Mouse (Mus musculus): ENCODE data around the gene Srxn1. TPM values are rescaled to one million over a fixed set of nuclear protein-coding genes. Genes with fewer than 3 reads are reported as not detected.

Srxn1 gene
- polyA plus RNA-seq, 1 experiment from 2014 or later = 13.4 TPM

DNA sequence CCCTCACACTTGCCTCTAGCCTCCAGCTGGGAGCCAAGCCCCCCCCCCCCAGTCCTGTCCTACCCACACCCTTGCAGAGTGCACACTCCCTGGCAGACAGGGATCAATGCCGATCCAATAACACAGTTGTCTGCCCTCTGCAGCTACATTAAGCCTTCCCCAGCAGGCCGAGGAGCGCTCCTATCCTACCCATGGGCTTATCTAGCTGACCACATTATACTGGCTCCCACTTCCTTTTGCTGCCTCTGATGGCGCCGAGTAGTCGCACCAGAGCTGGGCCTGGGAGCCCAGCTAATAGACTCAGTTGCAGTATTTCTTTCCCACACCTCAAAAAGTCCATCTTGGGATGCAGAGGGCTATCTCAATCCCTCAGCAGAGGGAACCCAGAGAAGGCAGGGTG, 19.9 kb upstream of the Srxn1 start:
- H3K27me3 ChIP-seq (ENCODE audit: control insufficient read depth, insufficient read depth, low read length) = 0 out of 2 replicates have a peak, but pooled peaks cover 3% of the 10 kb centered on the region
- H3K27ac ChIP-seq (ENCODE audit: low read depth, low read length) = no peak overlapping the region
- H3K4me1 ChIP-seq (replicated peaks; ENCODE audit: control insufficient read depth, insufficient read depth, low read length) = 0 out of 2 replicates have a peak, but pooled peaks cover 2% of the 10 kb centered on the region
- H3K4me3 ChIP-seq (ENCODE audit: low read depth, low read length) = peak overlapping the region; percentile 74
- H3K4me2 ChIP-seq (replicated peaks; ENCODE audit: low read depth, low read length) = peak overlapping the region; percentile 65
- peak overlapping the region; percentile 35; the same call in 1 of the 2 replicates for H3K9ac ChIP-seq (ENCODE audit: low read depth, low read length)
- WGBS = 73% methylated on average over 6 of the region's 6 CpGs
- no peaks in the 10 kb centered on the region for H3K36me3 ChIP-seq (ENCODE audit: control insufficient read depth, insufficient read depth, low read length)
- H3K9me3 ChIP-seq (ENCODE audit: control insufficient read depth, low read length) = no peaks in the 10 kb centered on the region
- no peak for DNase-seq (ENCODE audit: low spot score)
- ATAC-seq (ENCODE audit: low FRiP score) = no peak

DNA sequence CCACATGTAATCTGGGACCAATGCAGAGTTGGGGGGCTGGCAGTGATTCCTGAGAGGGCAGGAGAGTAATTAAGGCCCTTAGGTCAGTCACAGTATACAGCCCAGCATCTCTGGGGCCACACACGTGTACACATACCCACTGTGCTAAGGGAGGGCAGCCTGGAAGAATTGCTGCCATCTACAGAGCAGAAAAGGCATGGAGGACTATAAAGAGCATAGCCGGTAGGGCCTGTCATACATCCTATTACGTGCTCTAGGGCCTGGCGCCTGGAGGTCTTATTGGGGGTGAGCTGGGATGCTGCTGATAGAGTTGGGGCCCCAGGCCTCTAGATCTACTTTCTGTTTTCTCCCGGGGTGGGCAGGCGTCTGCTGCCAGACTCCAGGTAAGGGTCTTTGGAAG, 18.9 kb upstream of the Srxn1 start:
- no peak overlapping the region; the same call in none of the 2 replicates for H3K4me2 ChIP-seq (replicated peaks; ENCODE audit: low read depth, low read length)
- peak overlapping the region; percentile 14; the same call in 1 of the 2 replicates for H3K4me3 ChIP-seq (ENCODE audit: low read depth, low read length)
- no peaks in the 10 kb centered on the region for H3K9me3 ChIP-seq (ENCODE audit: control insufficient read depth, low read length)
- H3K27ac ChIP-seq (ENCODE audit: low read depth, low read length) = no peak overlapping the region
- no peak for DNase-seq (ENCODE audit: low spot score)
- 70% methylated on average over 6 of the region's 6 CpGs for WGBS
- no peak overlapping the region for H3K9ac ChIP-seq (ENCODE audit: low read depth, low read length)
- no peaks in the 10 kb centered on the region for H3K36me3 ChIP-seq (ENCODE audit: control insufficient read depth, insufficient read depth, low read length)
- H3K27me3 ChIP-seq (ENCODE audit: control insufficient read depth, insufficient read depth, low read length) = 0 out of 2 replicates have a peak, but pooled peaks cover 3% of the 10 kb centered on the region
- ATAC-seq (ENCODE audit: low FRiP score) = no peak
- H3K4me1 ChIP-seq (replicated peaks; ENCODE audit: control insufficient read depth, insufficient read depth, low read length) = peaks cover 8% of the 10 kb centered on the region; the same call in 1 of the 2 replicates

DNA sequence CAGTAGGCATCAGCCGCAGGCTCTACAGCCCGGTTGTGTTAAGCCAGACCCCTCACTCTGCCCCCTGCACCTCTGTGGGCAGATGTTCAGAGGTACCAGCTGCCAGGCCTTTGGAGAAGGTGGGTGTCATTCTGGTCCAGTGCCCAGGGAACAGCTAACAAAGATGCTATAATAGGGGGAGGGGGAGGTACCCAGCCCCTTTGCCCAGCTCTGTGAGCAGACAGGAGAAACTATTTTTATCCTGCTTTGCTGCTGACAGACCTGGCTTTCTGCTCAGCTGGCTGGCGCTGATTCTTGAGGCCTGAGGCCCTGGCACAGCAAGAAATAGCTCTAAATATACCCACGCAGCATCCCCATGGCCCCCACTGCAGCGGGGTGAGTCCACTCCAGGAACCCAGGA, 18.2 kb upstream of the Srxn1 start:
- DNase-seq (ENCODE audit: low spot score) = no peak
- peak overlapping the region; percentile 8; the same call in 1 of the 2 replicates for H3K9ac ChIP-seq (ENCODE audit: low read depth, low read length)

DNA sequence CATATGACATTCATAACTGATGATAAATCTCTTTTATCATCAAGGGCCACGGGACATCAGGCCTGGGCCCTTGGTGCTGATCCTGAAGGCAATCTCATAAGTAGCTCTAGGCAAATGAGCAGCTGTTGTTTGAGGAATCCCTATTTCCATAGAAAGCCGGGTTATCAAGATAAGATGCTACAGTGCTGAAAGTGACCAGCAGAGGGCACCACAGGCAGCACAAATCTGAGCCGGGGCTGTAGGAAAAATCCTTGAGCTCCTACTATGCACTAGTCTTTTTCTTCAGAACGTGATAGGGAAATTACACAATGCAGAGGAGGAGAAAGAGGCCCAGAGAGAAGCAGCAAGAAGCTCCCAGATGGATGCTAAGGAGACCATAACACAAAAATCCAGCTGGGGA, 16.2 kb upstream of the Srxn1 start:
- H3K27ac ChIP-seq (ENCODE audit: low read depth, low read length) = no peak overlapping the region
- DNase-seq (ENCODE audit: low spot score) (peak; percentile 77), ATAC-seq (ENCODE audit: low FRiP score) (no peak)
- no peaks in the 10 kb centered on the region for H3K36me3 ChIP-seq (ENCODE audit: control insufficient read depth, insufficient read depth, low read length)
- H3K4me1 ChIP-seq (replicated peaks; ENCODE audit: control insufficient read depth, insufficient read depth, low read length) = peaks cover 10% of the 10 kb centered on the region; the same call in 1 of the 2 replicates
- H3K27me3 ChIP-seq (ENCODE audit: control insufficient read depth, insufficient read depth, low read length) = peaks cover 14% of the 10 kb centered on the region
- H3K9ac ChIP-seq (ENCODE audit: low read depth, low read length) = no peak overlapping the region
- no peaks in the 10 kb centered on the region for H3K9me3 ChIP-seq (ENCODE audit: control insufficient read depth, low read length)
- WGBS = 9% methylated on average over 4 of the region's 4 CpGs
- no peak overlapping the region for H3K4me2 ChIP-seq (replicated peaks; ENCODE audit: low read depth, low read length)
- no peak overlapping the region for H3K4me3 ChIP-seq (ENCODE audit: low read depth, low read length)

More for the DNA sequence above, 18.2 kb upstream of the Srxn1 start:
- Histone ChIP-seq H3K4me2 (replicated peaks; ENCODE audit: low read depth, low read length) (no peak overlapping the region; the same call in 1 of the 2 replicates), H3K4me1 (replicated peaks; ENCODE audit: control insufficient read depth, insufficient read depth, low read length) (peaks cover 8% of the 10 kb centered on the region; the same call in 1 of the 2 replicates), H3K27me3 (ENCODE audit: control insufficient read depth, insufficient read depth, low read length) (peaks cover under 1% of the 10 kb centered on the region; the same call in 1 of the 2 replicates), H3K4me3 (ENCODE audit: low read depth, low read length) (no peak overlapping the region), H3K27ac (ENCODE audit: low read depth, low read length) (peak overlapping the region; percentile 45; the same call in 1 of the 2 replicates), H3K9me3 (ENCODE audit: control insufficient read depth, low read length) (no peaks in the 10 kb centered on the region), H3K36me3 (ENCODE audit: control insufficient read depth, insufficient read depth, low read length) (no peaks in the 10 kb centered on the region)
- 79% methylated on average over 5 of the region's 5 CpGs for WGBS
- no peak for ATAC-seq (ENCODE audit: low FRiP score)

DNA sequence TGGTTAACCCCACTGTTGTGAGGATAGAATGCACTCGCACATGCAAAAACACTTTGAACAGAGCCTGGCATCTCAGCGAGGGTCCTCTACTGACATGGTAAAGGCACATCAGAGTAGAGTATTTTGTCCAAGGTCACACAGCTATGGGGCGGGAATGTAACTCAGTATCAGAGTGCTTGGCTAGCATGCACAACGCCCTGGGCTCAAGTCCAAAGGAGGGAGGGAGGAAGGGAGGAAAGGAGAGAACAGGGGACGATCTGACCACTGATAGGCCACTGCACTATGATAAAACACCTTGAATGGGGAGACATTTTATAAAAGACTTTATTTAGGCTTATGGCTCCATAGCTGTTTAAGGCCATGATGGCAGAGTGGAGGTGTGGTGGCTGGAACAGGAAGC, 15.7 kb upstream of the Srxn1 start:
- Histone ChIP-seq H3K9ac (ENCODE audit: low read depth, low read length) (no peak overlapping the region), H3K4me3 (ENCODE audit: low read depth, low read length) (no peak overlapping the region), H3K36me3 (ENCODE audit: control insufficient read depth, insufficient read depth, low read length) (no peaks in the 10 kb centered on the region), H3K27me3 (ENCODE audit: control insufficient read depth, insufficient read depth, low read length) (peaks cover 18% of the 10 kb centered on the region), H3K9me3 (ENCODE audit: control insufficient read depth, low read length) (no peaks in the 10 kb centered on the region), H3K27ac (ENCODE audit: low read depth, low read length) (peak overlapping the region; percentile 18; the same call in 1 of the 2 replicates), H3K4me1 (replicated peaks; ENCODE audit: control insufficient read depth, insufficient read depth, low read length) (peaks cover 10% of the 10 kb centered on the region; the same call in 1 of the 2 replicates), H3K4me2 (replicated peaks; ENCODE audit: low read depth, low read length) (no peak overlapping the region)
- ATAC-seq (ENCODE audit: low FRiP score) (no peak), DNase-seq (ENCODE audit: low spot score) (peak; percentile 3)
- 86% methylated on average over 5 of the region's 5 CpGs for WGBS

DNA sequence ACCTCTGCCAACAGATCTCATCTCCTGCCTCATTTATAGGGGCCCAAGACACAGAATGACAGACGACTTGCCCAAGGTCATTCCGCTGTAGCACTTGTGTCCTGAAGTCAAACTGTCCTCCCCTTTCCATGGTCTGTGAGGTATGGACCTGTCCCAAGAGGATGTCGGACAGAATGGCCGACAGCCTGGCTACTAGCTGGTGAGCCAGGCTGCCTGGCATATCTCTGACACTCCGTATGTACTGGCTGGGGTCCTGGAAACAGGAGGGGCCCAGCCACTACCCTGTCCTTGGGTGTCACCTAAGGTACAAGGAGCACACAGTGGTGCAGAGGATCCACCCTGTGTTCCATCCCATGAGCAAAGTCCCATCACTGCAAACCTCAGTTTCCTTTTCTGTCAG, 14.8 kb upstream of the Srxn1 start:
- H3K4me1 ChIP-seq (replicated peaks; ENCODE audit: control insufficient read depth, insufficient read depth, low read length) = peaks cover 10% of the 10 kb centered on the region; the same call in 1 of the 2 replicates
- peaks cover 18% of the 10 kb centered on the region for H3K27me3 ChIP-seq (ENCODE audit: control insufficient read depth, insufficient read depth, low read length)
- no peak overlapping the region for H3K4me3 ChIP-seq (ENCODE audit: low read depth, low read length)
- peak overlapping the region; percentile 68 for H3K27ac ChIP-seq (ENCODE audit: low read depth, low read length)
- ATAC-seq (ENCODE audit: low FRiP score) (no peak), DNase-seq (ENCODE audit: low spot score) (peak; percentile 5)
- H3K9me3 ChIP-seq (ENCODE audit: control insufficient read depth, low read length) = no peaks in the 10 kb centered on the region
- no peaks in the 10 kb centered on the region for H3K36me3 ChIP-seq (ENCODE audit: control insufficient read depth, insufficient read depth, low read length)
- H3K4me2 ChIP-seq (replicated peaks; ENCODE audit: low read depth, low read length) = no peak overlapping the region
- H3K9ac ChIP-seq (ENCODE audit: low read depth, low read length) = no peak overlapping the region
- 85% methylated on average over 5 of the region's 5 CpGs for WGBS

DNA sequence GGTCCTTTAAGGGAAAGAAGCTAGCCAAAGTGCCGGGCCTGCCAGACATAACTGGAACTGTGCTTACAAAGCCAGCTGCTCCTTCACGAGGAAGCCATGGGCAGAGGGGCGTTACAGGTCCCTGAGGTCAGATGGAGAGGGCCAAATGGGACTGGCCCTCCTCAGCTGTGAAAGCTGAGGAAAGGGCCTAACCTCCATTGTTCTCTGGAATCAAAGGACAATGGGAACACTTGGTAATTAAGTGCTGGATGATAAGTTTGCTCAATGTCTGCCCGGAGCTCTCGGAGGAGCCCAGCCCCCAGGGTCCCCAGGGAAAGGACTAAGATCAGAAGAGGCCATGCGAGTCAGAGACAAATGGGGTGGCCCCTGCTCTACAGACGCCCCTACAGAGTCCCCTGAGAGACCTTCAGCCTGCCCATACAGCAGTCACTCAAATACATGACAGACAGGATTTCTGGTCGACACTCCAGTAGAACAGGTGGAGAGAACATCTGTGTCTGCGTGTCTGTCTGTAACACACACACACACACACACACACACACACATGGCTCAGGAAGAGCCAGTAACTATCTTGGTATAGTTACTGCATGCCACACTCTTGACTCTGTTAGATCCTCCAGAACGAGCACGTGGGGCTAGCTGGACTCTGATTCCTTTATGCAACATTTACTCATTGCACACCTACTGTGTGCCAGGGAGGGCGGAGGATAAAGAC, 13.8 kb upstream of the Srxn1 start:
- H3K9me3 ChIP-seq (ENCODE audit: control insufficient read depth, low read length) = no peaks in the 10 kb centered on the region
- ATAC-seq (ENCODE audit: low FRiP score) (peak; percentile 38), DNase-seq (ENCODE audit: low spot score) (peak; percentile 62)
- 23% methylated on average over 12 of the region's 12 CpGs for WGBS
- H3K4me2 ChIP-seq (replicated peaks; ENCODE audit: low read depth, low read length) = no peak overlapping the region
- no peaks in the 10 kb centered on the region for H3K36me3 ChIP-seq (ENCODE audit: control insufficient read depth, insufficient read depth, low read length)
- no peak overlapping the region for H3K9ac ChIP-seq (ENCODE audit: low read depth, low read length)
- peaks cover 22% of the 10 kb centered on the region for H3K27me3 ChIP-seq (ENCODE audit: control insufficient read depth, insufficient read depth, low read length)
- no peak overlapping the region for H3K4me3 ChIP-seq (ENCODE audit: low read depth, low read length)
- H3K27ac ChIP-seq (ENCODE audit: low read depth, low read length) = peak overlapping the region; percentile 68
- peaks cover 7% of the 10 kb centered on the region; the same call in 1 of the 2 replicates for H3K4me1 ChIP-seq (replicated peaks; ENCODE audit: control insufficient read depth, insufficient read depth, low read length)

DNA sequence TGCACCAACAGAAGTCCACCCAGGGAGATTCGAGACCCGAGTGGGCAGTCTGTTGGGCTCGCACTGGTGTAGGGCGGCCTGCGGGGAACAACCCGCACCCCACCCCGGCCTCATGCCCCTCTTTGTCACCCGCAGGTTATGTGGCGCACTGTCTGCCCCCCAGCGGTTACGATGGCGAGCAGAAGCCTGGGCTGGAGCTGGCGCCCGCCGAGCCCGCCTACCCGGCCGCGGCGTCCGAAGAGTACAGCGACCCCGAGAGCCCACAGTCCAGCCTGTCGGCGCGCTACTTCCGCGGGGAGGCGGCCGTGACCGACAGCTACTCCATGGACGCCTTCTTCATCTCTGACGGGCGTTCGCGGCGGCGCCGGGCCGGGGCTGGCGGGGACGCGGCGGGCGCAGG, 12.4 kb upstream of the Srxn1 start:
- Histone ChIP-seq H3K9ac (ENCODE audit: low read depth, low read length) (peak overlapping the region; percentile 35), H3K27ac (ENCODE audit: low read depth, low read length) (peak overlapping the region; percentile 53; the same call in 1 of the 2 replicates), H3K27me3 (ENCODE audit: control insufficient read depth, insufficient read depth, low read length) (peaks cover 22% of the 10 kb centered on the region), H3K4me2 (replicated peaks; ENCODE audit: low read depth, low read length) (peak overlapping the region; percentile 35), H3K9me3 (ENCODE audit: control insufficient read depth, low read length) (no peaks in the 10 kb centered on the region), H3K4me1 (replicated peaks; ENCODE audit: control insufficient read depth, insufficient read depth, low read length) (peaks cover 7% of the 10 kb centered on the region; the same call in 1 of the 2 replicates), H3K4me3 (ENCODE audit: low read depth, low read length) (peak overlapping the region; percentile 27), H3K36me3 (ENCODE audit: control insufficient read depth, insufficient read depth, low read length) (no peaks in the 10 kb centered on the region)
- WGBS = 4% methylated on average over 28 of the region's 45 CpGs
- ATAC-seq (ENCODE audit: low FRiP score) = no peak
- DNase-seq (ENCODE audit: low spot score) = peak; percentile 52
